Mouse (Mus musculus) heart, adult 18-20 months (tissue): ENCODE results near the gene Fam173a. TPM values are rescaled to one million over a fixed set of nuclear protein-coding genes. Genes with fewer than 3 reads are reported as not detected.

Experiments used
- DNase-seq, 2 experiments: peaks; one replicate each; pipeline ENCODE4 v3.0.0; 2021 to 2022; ENCODE audit warnings: mixed read lengths in 1 of 2
- total RNA-seq, 2 experiments: library from RNA; stranded (reverse); gene quantifications; 2 replicates each; pipeline ENCODE4 v1.2.3; 2021

The Fam173a gene
- total RNA-seq, 2 experiments from 2014 or later: 45.5 to 51.5 TPM

DNA sequence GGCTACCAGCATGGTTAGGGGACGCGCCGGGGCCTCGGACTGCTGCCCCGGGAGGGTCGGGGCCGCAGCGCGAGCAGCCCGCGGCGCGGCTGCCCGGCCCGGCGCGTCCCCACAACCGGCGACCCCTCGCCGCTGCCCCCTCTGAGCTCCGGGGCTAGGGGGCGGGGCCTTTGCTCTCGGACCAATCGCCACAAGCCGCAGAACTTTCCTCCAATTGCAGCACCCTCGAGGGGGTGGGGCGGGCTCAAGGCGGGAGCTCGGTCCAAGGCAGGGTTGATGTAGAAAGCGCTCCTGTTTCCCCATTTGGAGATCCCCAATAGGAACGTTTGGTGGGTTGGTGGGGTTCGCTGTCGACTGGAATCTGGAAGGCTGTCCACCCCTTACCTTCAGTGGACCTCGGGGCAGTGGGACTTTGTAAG lies 4.3 kb upstream of the Fam173a start, which contains the start of gene Metrn:
TSS of gene Metrn (minus strand) at position 186 of the 419 bp plus-strand sequence.
- DNase-seq: peak; percentile 93 to 94

DNA sequence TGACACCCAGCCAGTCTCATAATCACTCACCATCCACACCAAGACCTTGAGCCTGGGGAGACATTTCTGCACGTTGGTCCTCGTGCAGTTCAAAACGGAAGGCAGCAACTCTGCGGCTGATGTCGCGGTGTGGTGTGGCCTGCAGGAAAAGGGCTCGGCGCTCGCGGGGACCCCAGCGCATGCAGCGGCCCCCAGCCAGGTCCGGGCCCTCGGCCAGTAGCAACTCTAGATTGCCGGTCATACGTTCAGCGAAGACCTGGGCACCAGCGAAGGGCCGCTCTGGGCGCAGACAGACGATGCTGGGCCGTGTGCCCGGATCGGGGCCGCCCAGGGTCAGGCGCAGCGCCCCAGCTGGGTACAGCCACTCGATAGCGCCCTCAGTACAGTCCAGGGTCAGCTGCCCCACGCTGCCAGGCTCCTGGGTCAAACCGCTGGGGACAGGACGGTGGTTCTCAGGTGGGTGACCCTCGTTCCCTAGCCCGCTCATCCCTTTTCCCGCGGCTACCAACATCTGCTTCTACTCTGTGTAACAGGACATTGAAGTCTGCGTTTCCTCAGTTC lies 3.6 kb upstream of the Fam173a start:
- DNase-seq: peak; percentile 50 to 52

- no peak for DNase-seq
Observed at GRCm38 (mm10) chr17:25795609-25796092, 3.0 kb upstream of the Fam173a start, which contains the start of gene AC134908.4. Gene AC134908.4, minus strand, starts transcription at chr17:25795659.

DNA sequence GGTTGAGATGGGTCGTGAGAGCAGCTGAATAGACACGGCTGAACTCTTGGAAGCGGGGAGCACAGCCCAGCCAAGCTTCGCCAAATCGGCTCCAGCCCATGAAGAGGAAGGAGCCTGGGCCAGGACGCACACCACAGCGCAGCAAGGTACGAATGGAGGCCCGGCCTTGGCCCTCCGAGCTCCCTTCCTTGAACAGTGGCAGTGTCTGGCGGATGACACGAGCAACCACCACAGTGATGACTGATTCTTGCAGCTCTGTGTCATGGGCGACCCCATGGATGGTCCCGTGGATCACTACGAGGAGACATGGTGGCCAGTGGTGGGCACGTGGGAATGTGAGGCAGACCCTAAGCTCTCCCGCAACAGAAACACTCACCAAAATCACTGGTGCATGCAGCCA lies 2.3 kb upstream of the Fam173a start:
- DNase-seq: no peak

GRCm38 (mm10) chr17:25794197-25794596 lies 1.5 kb upstream of the Fam173a start:
- DNase-seq: no peak

- peak; percentile 86 to 94 for DNase-seq
Observed at GRCm38 (mm10) chr17:25791843-25792527, 716 bp downstream of the Fam173a start.

- no peak for DNase-seq
Observed at GRCm38 (mm10) chr17:25791320-25791842, 1.3 kb downstream of the Fam173a start.

DNA sequence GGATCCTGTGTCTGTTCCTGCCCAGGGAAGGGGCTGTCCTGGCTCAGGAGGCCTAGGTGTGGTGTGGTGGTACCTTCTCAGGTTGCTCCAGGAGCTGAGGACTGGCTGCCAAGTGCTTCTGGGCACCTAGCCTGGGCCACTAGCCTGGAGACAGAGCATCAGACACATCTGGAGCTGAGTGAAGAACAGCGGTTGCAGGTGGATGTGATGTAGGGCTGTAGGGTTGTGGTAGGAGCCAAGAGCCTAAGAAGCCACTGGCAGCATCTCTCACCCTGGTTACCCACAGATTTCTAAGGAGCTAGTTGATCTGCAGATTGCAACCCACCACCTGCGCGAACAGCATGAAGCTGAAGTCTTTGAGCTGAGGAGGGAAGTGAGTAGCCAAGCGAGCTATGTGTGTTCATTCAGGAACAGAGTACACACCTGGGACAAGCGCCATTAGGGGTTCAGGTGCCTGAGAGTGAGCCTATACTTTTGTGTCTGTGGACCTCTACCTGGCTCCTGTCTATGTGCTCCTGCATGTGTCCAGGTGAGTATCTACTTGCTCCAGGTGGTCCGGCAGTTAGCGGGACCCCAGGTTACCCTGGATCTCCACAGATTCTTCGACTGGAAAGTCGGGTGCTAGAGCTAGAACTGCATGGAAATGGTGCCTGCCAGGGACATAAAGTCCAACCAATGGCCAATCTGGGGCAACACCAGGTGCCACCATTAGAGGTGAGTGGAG lies 5.8 kb downstream of the Fam173a start:
- DNase-seq: no peak

DNA sequence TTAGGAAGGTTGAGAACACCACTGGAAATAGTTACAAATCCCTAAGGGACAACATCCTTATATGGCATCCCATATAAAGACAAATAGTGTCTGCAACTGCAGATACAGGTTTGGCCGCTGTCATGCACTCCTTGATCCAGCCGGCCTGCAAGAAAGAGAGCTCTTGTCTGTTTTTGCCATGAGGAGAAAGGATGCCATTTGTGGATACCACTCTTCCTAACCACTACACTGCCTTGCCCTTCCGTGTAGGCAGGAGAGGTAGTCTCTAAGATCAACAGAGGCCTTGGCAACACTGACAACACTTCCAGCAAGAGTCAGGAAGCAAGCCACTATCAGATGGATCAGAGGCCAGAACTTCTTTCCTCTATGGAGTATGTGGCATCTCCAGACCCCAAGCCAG lies 6.4 kb downstream of the Fam173a start, which contains the start of gene Ccdc78:
TSS of gene Ccdc78 (plus strand) at position 301 of the 400 bp plus-strand sequence.
- no peak for DNase-seq

DNA sequence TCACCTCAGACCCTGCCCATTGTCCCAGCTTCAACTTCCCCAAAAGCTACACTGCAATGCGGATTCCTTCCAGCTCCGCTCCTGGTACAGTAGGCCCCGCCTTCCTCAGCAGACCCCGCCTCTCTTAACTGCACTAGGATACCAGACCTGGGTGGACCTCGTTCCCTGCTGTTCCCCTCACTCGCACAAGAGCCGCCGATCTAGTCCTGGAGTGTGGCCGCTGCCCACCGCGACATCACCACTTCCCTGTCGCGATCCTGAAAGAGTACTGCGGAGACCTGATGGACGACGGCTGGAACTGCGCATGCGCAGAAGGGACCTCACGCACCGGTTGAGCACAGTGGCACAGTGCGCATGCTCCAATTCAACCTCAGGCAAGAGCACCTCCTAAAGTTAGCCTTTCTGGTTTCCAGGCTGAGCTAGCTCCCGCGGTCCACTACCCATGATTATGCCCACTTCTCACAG lies 7.4 kb downstream of the Fam173a start, which contains the start of gene Haghl:
TSS of gene Haghl (minus strand) at position 393 of the 465 bp plus-strand sequence.
- peak; percentile 96 to 97 for DNase-seq

GRCm38 (mm10) chr17:25783861-25784574 lies 8.7 kb downstream of the Fam173a start:
- DNase-seq: no peak

DNA sequence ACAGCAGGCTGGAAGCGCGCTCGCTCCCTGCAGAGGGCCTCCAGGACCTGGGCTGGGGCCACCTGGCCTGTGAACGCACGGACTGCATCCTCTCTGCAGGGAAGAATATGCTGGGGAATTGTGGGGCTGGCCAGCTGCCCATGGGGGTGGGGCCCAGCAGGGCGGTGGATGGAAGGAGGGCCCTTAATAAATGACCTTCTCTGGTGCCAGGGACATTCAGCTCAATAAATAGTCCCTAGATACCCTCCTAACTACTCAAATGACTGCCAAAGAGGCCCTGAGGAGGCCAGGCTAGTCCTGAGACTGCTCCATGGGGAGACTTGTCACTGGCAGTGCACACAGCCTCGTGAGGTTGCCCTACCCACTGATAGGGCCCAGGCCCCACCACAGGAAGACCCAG lies 9.6 kb downstream of the Fam173a start:
- peak; percentile 58 to 64 for DNase-seq

DNA sequence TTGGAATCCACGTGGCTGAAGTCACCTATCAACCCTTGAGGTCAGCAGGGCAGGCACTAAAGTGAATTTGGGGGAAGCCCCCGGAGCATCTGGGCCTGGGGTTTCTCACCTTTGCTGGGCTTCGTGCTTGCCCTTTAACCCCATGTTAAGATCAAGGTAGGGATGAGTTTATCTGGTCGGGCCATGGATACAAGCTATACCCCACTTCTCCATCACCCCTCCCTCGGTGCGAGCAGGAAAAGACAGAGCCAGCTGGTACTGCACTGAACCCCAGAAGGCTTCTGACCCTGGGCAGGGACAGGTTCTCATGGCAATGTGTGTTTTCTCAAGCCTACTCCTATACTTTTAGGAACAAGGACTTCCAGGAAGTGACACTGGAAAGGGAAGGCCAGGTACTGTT lies 11.4 kb downstream of the Fam173a start:
- DNase-seq: no peak

- no peak for DNase-seq
Observed at GRCm38 (mm10) chr17:25777948-25778347, 14.8 kb downstream of the Fam173a start.

DNA sequence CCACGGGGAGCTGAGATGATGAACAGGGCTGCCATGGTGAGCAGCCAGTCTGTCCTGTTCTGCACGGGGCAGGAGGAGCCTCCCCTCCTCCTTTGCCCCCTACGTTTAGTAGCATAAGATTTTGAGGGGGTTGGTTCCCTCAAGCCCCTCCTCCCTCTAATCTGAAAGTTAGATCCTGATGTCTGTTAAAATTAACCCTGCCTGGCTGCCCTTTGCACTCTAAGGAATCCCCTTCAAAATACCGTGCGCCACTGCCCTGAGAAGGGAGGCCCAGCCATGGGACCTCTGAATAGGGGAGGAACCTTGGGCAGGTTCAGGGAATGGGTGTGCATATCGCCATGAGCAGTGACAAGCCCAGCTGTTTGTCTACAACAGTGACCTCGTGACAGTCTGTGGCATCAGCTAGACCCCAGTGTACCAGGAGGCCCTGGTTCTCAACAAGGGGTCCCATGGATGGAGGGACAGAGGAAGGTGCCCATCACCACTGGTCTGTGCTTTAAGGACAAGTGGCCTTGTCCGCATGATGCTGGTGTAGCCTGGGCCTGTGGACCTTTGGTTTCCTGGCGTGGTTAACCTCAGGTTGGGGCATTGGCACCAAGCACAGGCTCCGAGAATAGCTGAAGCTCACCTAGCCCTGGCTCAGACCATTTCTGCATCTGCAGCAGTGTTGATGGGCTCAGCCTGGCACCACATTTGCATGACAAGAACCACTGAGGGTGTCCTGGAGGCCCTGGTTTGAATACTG lies 17.2 kb downstream of the Fam173a start:
- DNase-seq: no peak

GRCm38 (mm10) chr17:25773549-25774120 lies 19.1 kb downstream of the Fam173a start, which contains the start of gene Narfl:
Gene Narfl, plus strand, starts transcription at chr17:25773776.
- DNase-seq: peak; percentile 96 to 99

- no peak for DNase-seq
Observed at GRCm38 (mm10) chr17:25769331-25769730, 23.4 kb downstream of the Fam173a start.

GRCm38 (mm10) chr17:25765886-25766285 lies 26.8 kb downstream of the Fam173a start:
- no peak for DNase-seq

DNA sequence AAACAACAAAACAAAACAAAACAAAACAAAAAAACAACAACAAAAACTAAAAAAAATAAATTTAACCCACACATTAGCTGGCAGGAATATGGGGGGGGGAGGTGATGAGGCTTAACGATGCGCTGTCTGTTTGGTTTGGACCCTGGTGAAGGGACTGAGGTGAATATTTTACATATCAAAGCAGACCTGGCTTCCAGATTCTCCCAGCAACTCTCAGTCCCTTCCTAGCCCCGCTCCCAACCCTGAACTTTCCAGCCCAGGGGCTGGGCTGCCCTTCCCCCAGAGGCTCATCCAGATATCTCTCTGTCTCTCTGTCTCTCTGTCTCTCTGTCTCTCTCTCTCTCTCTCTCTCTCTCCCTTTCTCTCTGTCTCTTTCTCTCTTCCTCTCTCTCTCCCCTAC lies 30.1 kb downstream of the Fam173a start:
- no peak for DNase-seq

- DNase-seq: no peak
Observed at GRCm38 (mm10) chr17:25761561-25761970, 31.1 kb downstream of the Fam173a start.
